Mouse (Mus musculus) layer of hippocampus, adult 9-10 months (tissue): ENCODE results near the gene Mpp4.

Source experiments
- DNase-seq: peaks from one replicate; pipeline ENCODE4 v3.0.0; 2022; ENCODE audit warnings: low spot score

The Mpp4 gene

GRCm38 (mm10) chr1:59163030-59163461, at the start of gene Mpp4:
Mpp4 (minus strand) TSS chr1:59163389.
- peak; percentile 51 for DNase-seq

- no peak for DNase-seq
These were observed 49.8 kb upstream of the Mpp4 start for GRCm38 (mm10) chr1:59212951-59213350.

DNA sequence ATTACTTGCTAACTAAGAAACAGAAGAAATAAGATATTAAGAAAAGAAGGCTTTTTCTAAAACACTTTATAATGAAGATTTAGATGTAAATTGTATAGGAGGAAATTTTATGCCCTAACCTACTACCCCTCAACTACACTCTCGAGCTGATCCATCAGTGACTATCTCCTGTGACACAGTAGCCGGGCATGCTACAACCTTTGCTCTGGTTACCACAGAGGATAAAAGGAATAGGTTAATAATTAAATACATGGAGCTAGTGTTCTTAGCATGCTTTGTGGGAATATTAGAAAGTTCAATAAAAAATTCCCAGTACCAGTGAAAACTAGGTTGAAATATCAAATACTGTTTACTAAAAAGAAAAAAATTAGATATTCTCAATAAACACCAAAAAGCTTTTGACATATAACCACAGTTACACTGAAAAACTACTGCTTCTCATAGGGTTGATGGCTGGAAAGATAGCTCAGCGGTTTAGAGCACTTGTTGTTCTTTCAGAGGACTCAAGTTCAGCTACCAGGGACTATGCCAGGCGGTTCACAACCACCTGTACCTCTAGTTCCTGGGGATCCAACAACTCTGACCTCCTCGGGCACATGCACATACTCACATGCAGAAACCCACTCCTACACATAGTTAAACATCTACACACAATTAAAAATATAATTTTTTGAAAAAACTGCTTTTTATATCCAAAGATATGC, 49.0 kb upstream of the Mpp4 start:
- no peak for DNase-seq

DNA sequence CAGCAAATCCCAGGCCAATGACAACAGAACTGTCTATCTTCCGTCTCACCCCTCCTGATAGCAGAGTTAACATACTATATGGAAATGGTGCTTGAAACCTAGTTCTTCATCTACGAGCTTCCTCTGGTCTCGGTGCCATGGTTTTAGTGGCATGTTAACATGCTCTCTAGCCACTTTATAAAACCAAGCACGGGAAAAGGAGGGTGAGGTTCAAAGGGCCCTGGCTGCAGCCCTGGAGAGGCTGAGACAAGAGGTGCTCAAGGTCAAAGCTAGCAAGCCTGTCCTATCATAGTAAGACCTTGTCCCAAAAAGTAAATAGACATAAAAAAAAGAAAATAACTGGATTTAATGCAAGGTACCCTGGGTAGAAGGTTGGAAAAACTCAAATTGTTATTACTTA, 48.5 kb upstream of the Mpp4 start:
- no peak for DNase-seq

DNA sequence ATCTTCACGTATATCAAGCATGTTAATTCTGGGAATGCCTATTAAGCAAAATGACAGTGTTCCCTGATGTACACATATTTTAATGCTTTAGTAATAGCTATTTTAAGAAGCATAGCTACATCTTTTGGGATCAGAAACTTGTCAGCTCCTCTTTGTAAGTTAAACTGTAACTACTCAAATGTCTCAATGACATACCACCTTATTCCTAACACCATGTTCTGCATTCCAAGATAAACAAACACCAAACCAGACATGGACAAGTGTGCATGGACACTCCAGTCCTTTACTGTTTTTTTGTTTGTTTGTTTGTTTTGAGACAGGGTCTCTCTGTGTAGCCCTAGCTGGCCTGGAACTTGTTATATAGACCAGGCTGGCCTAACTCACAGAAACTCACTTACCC, 45.1 kb upstream of the Mpp4 start:
- DNase-seq = no peak

DNA sequence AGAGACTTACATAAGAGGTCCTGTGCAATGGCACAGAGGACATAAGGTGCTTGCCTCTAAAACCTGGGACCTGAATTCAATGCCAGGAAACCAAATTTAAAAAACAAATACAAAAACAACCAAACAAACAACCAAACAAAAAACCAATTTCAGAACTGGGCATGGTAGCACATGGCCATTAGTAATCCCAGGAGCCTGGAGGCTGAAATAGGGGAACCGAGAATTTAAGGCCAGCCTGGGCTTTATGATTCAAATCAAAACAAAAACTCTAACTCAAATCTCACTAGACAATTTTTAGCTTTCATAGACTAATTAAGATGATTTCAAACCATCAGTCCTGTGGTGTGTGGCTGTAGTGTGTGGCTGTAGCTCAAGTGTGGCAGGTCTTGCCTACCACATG, 41.3 kb upstream of the Mpp4 start:
- no peak for DNase-seq

GRCm38 (mm10) chr1:59202367-59202766, 39.2 kb upstream of the Mpp4 start:
- no peak for DNase-seq

GRCm38 (mm10) chr1:59201561-59201960, 38.4 kb upstream of the Mpp4 start:
- no peak for DNase-seq

GRCm38 (mm10) chr1:59200960-59201359, 37.8 kb upstream of the Mpp4 start:
- DNase-seq = no peak

DNA sequence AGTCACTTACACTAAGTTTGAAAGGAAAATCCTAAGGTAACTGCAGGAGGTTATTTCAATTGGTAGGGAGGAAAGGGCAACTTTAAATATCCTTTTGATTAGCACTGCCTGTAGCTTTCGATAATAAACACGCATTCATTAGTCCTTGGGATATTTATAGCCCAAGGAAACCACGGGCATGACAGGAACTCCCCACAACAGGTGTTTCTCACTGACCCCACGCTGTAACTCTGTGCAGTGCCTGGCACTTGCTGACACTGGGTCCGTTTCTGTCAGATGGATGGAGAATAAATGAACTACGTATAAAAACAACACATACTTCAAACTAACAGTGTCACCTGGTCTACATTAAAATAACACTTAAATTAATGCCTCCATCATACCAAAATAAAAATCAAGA, 31.8 kb upstream of the Mpp4 start:
- DNase-seq = no peak

- DNase-seq = no peak
These were observed 24.6 kb upstream of the Mpp4 start for GRCm38 (mm10) chr1:59187786-59188185.

DNA sequence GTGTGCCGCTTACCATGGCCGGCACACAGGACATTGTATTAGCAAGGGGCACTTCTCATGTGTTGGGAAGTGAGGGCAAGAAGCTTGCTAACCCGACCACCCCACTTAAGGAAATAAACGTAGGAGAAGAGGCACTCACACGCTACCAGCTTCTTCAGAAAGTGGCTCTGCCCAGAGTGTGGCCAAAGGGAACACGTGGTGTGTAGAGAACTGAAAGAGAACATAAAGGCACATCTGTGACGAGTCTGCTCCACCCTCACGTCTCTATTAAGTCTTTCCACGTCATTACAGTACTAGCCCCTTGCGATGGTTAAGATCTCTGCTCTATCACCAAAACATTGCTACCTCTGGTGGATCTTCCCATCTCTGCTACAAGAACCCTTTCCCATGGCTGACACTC, 23.1 kb upstream of the Mpp4 start:
- no peak for DNase-seq

GRCm38 (mm10) chr1:59185410-59185809, 22.2 kb upstream of the Mpp4 start:
- no peak for DNase-seq

GRCm38 (mm10) chr1:59183045-59183444, 19.9 kb upstream of the Mpp4 start:
- DNase-seq = no peak

GRCm38 (mm10) chr1:59182373-59182772, 19.2 kb upstream of the Mpp4 start:
- no peak for DNase-seq

- no peak for DNase-seq
These were observed 16.8 kb upstream of the Mpp4 start for GRCm38 (mm10) chr1:59180003-59180402.

- DNase-seq = no peak
These were observed 15.2 kb upstream of the Mpp4 start for GRCm38 (mm10) chr1:59178401-59178800.

DNA sequence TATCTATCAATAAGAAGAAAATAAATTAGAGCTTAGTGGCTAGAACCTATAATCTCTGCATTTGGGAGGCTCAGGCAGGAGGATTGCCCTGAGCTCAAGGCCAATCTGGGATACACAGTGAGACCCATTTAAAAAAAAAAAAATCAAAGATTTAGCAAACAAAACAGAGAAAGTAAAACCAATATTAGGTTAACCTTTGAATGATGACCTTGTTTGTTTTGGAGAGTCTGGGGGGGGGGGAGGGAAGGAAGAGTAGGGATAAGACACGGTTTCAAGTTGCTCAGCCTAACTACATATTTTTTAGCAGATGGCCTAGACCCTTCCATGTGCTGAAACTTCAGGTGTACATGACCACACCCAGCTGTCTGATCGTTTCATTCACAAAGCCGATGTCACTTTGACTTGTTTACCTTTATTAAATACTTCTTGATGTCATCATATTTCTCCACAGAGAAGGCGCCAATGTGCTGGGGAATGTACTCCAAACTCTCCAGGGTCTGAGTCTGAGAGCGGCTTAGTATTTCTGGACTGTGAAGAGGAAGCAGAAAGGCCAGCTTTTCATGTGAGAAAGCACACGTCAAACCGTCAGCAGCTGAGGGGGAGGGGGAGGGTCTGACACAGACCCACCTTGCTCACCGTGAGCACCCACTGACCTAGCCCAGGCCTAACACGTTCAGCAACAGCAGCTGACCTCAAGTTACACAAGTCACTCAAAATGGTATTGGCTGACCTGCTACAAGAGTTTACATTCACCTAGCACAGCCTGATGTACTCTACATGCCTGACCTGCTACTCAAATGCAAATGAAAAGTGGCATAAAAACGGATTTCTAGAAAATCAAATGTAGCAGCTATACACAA, 11.6 kb upstream of the Mpp4 start:
- DNase-seq = no peak

GRCm38 (mm10) chr1:59173023-59173422, 9.8 kb upstream of the Mpp4 start:
- no peak for DNase-seq

DNA sequence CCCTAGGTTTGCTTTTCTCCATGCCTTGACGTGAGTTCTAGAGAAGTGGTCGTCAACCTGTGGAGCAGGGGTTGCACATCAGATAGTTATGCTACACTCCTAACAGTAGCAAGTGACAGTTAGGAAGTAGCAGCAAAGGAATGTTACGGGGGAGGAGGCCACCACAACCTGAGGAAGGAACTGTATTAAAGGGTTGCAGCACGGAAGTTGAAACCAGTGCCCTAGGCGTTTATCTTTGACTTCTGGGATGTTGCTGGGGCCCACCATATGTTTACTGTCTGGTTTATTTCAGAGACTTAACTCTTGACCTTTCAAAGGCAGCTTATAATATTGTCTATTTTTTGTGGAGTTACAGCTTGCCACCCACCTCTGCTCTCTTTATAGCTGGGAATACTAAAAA, 8.7 kb upstream of the Mpp4 start:
- no peak for DNase-seq

- no peak for DNase-seq
These were observed 7.1 kb upstream of the Mpp4 start for GRCm38 (mm10) chr1:59170290-59170689.

DNA sequence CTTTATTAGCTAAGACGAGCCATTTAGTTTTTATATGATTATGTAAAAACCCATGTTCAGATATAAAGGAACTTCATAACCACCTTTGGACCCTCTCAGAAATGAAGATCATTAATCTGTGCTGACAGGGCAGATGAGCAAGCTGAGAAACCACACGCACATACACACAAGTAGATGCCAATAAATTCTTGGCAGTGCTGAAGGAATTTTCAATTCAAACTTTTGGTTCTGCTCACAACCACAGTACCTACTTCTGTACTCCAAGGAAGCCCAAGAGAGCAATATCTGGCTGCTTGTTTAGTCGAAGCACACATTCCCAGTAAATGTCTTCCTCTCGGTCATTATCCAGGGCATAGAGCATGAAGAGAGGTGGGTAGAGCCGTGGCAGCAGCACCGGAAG, 6.4 kb upstream of the Mpp4 start:
- no peak for DNase-seq

DNA sequence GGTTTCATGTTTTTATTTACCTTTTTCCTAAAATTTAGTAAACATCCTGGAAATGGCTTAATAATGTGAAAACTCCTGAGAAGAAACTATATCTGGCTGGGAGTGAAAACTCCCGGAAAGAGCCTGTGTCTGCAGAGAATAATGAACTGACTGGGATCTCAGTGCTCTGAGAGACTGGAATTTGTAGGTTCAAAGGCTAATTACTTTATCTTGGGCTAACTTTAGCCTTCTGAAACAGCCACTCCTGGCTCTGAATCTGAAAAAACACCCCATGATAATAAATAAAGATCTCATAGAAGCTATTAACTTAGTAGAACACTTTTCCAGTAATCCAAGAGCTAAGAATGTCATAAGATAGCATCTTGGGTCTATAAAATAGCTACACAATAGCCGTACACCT, 5.4 kb upstream of the Mpp4 start:
- DNase-seq = no peak
